Mouse (Mus musculus): Measurements from ENCODE around the gene H2-DMa. TPM values are rescaled to one million over a fixed set of nuclear protein-coding genes. Genes with fewer than 3 reads are reported as not detected.

Gene H2-DMa
- polyA plus RNA-seq, 1 experiment from 2014 or later: 9.5 TPM

DNA sequence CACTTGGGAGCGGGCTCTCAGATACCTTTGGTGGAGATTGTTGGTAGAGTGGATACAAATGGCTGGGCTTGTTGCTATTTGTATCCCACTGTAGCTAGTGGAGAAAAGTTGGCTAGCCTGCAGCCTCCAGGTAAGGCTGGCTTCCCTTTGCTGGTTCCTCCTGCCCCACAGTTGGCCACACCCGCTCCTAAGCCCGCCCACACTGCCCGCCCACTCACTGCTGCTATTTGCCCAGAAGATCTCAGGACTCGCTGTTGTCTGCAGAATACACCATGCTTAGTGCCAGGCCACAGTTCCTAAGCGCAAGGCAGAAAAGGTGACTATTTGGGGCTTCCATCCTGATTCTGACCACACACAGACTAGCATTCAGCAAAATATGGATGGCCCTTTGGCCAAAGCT lies 8.1 kb downstream of the H2-DMa start:
- Histone ChIP-seq H3K4me2 (no peak overlapping the region), H3K27ac (ENCODE audit: low read depth, low read length) (no peak overlapping the region), H3K9me3 (ENCODE audit: control insufficient read depth, low read length) (no peaks in the 10 kb centered on the region), H3K4me1 (ENCODE audit: control insufficient read depth, insufficient read depth, low read length) (peaks cover 18% of the 10 kb centered on the region), H3K9ac (ENCODE audit: low read length) (no peak overlapping the region), H3K36me3 (ENCODE audit: control insufficient read depth, insufficient read depth, low read length) (no peaks in the 10 kb centered on the region), H3K4me3 (ENCODE audit: low read depth, low read length) (no peak overlapping the region), H3K27me3 (ENCODE audit: control insufficient read depth, insufficient read depth, low read length) (no peaks in the 10 kb centered on the region)
- 27% methylated on average over 6 of the region's 6 CpGs for WGBS
- ATAC-seq (ENCODE audit: low FRiP score) (no peak), DNase-seq (ENCODE audit: low spot score, missing footprints) (peak; percentile 81)

DNA sequence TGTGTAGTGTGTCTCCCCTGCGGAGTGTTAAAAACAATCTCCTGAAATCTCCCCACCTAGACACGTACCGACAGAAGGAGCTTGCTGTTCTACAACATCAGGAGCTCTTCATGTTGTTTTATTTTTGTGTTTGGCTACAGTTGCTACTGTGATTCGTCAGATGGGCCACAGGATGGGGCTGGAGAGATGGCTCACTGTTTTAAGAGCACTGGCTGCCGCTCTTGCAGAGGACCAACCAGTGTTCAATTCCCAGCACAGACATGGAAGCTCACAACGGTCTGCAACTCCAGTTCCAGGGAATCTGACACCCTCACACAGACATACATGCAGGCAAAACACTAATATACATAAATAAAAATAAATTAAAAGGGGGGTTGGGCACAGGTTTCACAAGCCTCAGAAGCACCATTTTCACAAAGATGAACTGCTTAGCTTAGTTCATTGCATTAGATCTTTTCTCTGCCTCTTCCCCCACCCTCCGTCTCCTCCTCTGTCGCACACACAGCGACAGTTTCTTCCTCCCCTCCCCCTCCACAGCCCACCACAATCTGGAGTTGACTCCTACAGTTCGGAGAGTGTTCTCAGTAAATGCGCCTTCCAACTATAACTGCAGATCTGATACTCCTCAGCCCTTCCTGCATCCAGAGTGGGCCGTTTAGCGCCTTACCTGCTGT lies 9.1 kb downstream of the H2-DMa start:
- H3K27ac ChIP-seq (ENCODE audit: low read depth, low read length): no peak overlapping the region
- DNase-seq (ENCODE audit: low spot score, missing footprints): peak; percentile 80
- H3K36me3 ChIP-seq (ENCODE audit: control insufficient read depth, insufficient read depth, low read length): no peaks in the 10 kb centered on the region
- no peak overlapping the region for H3K9ac ChIP-seq (ENCODE audit: low read length)
- no peak overlapping the region; the same call in 1 of the 2 replicates for H3K4me3 ChIP-seq (ENCODE audit: low read depth, low read length)
- peaks cover 12% of the 10 kb centered on the region for H3K4me1 ChIP-seq (ENCODE audit: control insufficient read depth, insufficient read depth, low read length)
- ATAC-seq (ENCODE audit: low FRiP score): no peak
- H3K9me3 ChIP-seq (ENCODE audit: control insufficient read depth, low read length): no peaks in the 10 kb centered on the region
- H3K27me3 ChIP-seq (ENCODE audit: control insufficient read depth, insufficient read depth, low read length): no peaks in the 10 kb centered on the region
- H3K4me2 ChIP-seq: peak overlapping the region; percentile 8; the same call in 1 of the 2 replicates
- 21% methylated on average over 13 of the region's 13 CpGs for WGBS

DNA sequence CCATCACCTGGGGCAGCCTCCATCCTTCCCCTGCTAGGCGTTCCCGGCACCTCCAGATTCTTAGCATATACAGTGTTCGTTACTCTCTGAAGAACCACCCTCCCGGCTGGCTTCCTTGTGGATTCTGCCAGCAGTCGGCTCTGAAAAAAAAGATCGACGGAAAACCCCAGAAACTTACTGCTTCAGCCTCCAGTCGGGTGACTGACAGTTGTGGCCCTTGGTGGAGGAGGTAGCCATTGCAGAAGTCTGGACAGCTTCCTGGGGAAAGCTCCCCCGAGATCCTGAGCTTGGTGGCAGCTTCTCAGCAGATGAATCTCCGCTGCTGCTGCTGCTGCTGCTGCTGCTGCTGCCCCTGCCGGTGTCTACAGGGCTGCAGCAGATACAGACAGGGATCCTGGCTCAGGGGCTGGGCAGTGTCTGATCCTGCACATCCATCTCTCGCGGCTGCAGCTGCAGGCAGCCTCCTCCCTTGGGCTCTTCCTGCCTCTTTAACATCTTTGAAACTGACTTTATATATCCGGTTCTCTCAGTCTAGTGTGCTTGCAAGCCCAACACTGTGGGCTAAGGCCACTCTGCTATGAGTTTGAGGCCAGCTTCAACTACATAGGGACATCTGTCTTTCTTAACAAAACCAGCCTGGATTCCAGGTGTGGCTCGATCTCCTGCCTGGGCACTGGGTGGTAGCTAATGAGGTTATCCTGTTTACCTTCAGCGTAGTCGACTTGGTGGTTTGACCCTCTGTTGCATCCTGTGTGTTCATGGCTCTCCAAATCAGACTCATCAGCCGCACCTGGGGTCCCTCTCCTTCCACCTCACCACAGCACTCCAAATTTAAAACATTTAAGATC lies 9.8 kb downstream of the H2-DMa start:
- Histone ChIP-seq H3K9me3 (ENCODE audit: control insufficient read depth, low read length) (no peaks in the 10 kb centered on the region), H3K27ac (ENCODE audit: low read depth, low read length) (no peak overlapping the region), H3K36me3 (ENCODE audit: control insufficient read depth, insufficient read depth, low read length) (no peaks in the 10 kb centered on the region), H3K4me2 (peak overlapping the region; percentile 8; the same call in 1 of the 2 replicates), H3K27me3 (ENCODE audit: control insufficient read depth, insufficient read depth, low read length) (no peaks in the 10 kb centered on the region), H3K9ac (ENCODE audit: low read length) (peak overlapping the region; percentile 22; the same call in 1 of the 2 replicates), H3K4me1 (ENCODE audit: control insufficient read depth, insufficient read depth, low read length) (peaks cover 5% of the 10 kb centered on the region), H3K4me3 (ENCODE audit: low read depth, low read length) (no peak overlapping the region; the same call in 1 of the 2 replicates)
- WGBS: 22% methylated on average over 18 of the region's 18 CpGs
- DNase-seq (ENCODE audit: low spot score, missing footprints) (peak; percentile 85), ATAC-seq (ENCODE audit: low FRiP score) (no peak; the same call in 1 of the 2 replicates)

DNA sequence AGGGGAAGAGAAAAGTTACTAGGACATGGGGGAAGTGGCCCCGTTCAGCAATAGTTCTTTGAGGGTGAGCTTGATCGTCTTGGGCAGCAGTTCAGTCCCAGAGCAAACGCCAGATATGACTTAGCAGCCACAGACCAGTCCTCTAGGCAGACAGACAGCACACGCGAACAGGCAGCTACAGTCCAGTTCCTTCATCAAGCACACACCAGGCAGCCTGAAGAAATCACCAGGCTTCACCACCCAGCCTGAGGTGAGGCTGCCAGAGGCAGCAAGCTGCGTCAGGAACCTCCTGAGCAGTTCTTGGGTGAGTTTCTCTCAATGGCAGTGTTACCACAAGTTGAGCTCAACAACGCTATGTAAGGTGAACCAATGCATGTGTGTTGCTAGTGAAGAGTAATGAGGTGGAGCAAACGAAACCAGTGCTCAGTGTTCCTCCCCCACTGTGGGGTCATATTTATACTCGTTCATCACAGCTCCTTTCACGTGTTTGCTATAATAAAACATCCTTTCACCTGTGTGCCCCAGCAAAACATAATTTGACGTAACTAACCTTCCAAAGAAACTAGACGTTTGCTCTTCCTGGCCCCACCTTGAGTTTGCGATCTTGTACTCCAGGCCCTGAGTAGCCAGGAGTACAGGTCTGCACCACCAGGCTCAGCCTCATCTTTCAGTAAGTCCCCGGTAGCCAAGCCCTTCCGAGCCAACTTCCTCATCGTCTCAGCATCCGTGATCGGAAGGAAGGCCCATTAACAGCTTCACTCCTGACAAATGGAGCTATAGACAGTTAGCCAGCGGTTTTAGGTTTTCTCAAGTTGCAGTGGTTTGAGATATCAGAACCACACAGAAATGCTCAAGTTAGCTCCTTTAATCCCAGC lies 11.0 kb downstream of the H2-DMa start:
- Histone ChIP-seq H3K27me3 (ENCODE audit: control insufficient read depth, insufficient read depth, low read length) (no peaks in the 10 kb centered on the region), H3K4me2 (no peak overlapping the region), H3K4me3 (ENCODE audit: low read depth, low read length) (no peak overlapping the region), H3K36me3 (ENCODE audit: control insufficient read depth, insufficient read depth, low read length) (no peaks in the 10 kb centered on the region), H3K9me3 (ENCODE audit: control insufficient read depth, low read length) (no peaks in the 10 kb centered on the region), H3K9ac (ENCODE audit: low read length) (no peak overlapping the region), H3K27ac (ENCODE audit: low read depth, low read length) (no peak overlapping the region), H3K4me1 (ENCODE audit: control insufficient read depth, insufficient read depth, low read length) (peaks cover 5% of the 10 kb centered on the region)
- WGBS: 87% methylated on average over 19 of the region's 19 CpGs
- ATAC-seq (ENCODE audit: low FRiP score) (no peak), DNase-seq (ENCODE audit: low spot score, missing footprints) (peak; percentile 67)

DNA sequence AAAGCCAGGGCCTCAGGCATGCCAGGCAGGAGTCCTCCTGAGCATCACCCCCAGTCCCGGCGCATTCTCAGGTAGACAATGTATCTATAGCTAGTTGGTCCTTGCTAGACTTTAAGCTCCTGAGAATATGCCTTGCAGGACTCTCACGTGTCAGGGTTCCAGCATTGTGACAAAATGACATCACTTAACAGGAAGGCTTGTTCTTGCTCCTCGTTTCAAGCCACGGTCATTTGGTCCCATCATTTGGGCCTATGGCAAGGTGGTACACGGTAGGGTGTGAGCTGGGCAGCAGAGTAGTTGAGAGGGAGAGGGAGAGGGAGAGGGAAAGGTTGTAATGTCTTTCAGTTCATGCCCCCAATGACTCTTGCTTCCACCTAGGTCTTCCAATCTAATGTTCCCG lies 12.6 kb downstream of the H2-DMa start:
- WGBS: 71% methylated on average over 7 of the region's 7 CpGs
- peak; percentile 70 for DNase-seq (ENCODE audit: low spot score, missing footprints)
- no peak overlapping the region for H3K4me2 ChIP-seq

DNA sequence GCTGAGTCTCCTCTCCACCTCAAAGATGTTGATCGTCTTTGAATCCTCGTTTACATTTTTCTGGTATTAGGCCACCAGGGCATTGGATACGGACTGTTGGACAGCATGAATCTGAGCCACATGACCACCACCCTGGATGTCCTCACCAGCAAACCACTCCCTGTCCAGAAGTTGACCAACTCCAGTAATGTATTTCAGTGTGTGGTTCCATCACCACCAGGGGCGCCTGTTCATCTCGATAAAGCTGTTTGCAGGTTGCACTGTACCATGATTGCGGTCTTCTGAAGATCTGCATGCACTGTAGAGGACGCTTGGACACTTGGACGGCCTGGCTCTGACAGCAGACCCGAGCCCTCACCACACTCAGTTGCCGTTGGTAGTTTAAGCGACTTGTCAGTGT lies 13.9 kb downstream of the H2-DMa start:
- Histone ChIP-seq H3K4me3 (ENCODE audit: low read depth, low read length) (no peak overlapping the region), H3K4me2 (no peak overlapping the region), H3K36me3 (ENCODE audit: control insufficient read depth, insufficient read depth, low read length) (no peaks in the 10 kb centered on the region), H3K4me1 (ENCODE audit: control insufficient read depth, insufficient read depth, low read length) (peaks cover 4% of the 10 kb centered on the region), H3K27ac (ENCODE audit: low read depth, low read length) (no peak overlapping the region), H3K9ac (ENCODE audit: low read length) (no peak overlapping the region), H3K9me3 (ENCODE audit: control insufficient read depth, low read length) (no peaks in the 10 kb centered on the region), H3K27me3 (ENCODE audit: control insufficient read depth, insufficient read depth, low read length) (peaks cover 2% of the 10 kb centered on the region; the same call in 1 of the 2 replicates)
- WGBS: 81% methylated on average over 11 of the region's 11 CpGs
- ATAC-seq (ENCODE audit: low FRiP score) (no peak), DNase-seq (ENCODE audit: low spot score, missing footprints) (peak; percentile 75)

More for the DNA sequence above, 12.6 kb downstream of the H2-DMa start:
- no peaks in the 10 kb centered on the region for H3K27me3 ChIP-seq (ENCODE audit: control insufficient read depth, insufficient read depth, low read length)
- peaks cover 5% of the 10 kb centered on the region for H3K4me1 ChIP-seq (ENCODE audit: control insufficient read depth, insufficient read depth, low read length)
- no peak overlapping the region for H3K4me3 ChIP-seq (ENCODE audit: low read depth, low read length)
- no peak overlapping the region for H3K27ac ChIP-seq (ENCODE audit: low read depth, low read length)
- no peak overlapping the region for H3K9ac ChIP-seq (ENCODE audit: low read length)
- no peak for ATAC-seq (ENCODE audit: low FRiP score)
- H3K9me3 ChIP-seq (ENCODE audit: control insufficient read depth, low read length): no peaks in the 10 kb centered on the region
- no peaks in the 10 kb centered on the region for H3K36me3 ChIP-seq (ENCODE audit: control insufficient read depth, insufficient read depth, low read length)

DNA sequence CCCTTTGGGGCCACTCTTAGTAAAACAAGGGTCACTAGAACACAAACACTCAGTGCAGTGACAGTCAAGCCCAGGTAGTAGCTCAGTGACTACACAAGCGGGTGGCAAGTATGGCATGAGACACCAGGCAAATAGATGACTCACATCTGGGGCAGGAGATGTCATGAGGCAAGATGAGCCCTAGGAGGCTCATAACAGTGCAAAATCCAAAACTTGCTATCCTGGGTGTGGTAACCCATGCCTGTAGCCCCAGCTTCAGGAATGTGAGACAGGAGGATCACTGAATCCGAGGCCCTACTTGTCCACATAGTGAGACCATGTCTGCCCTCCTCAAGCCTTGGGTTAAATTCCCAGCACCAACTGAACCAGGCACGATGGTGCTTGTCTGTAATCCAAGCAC lies 15.1 kb downstream of the H2-DMa start:
- Histone ChIP-seq H3K27ac (ENCODE audit: low read depth, low read length) (no peak overlapping the region), H3K4me2 (no peak overlapping the region), H3K4me3 (ENCODE audit: low read depth, low read length) (no peak overlapping the region), H3K36me3 (ENCODE audit: control insufficient read depth, insufficient read depth, low read length) (no peaks in the 10 kb centered on the region), H3K27me3 (ENCODE audit: control insufficient read depth, insufficient read depth, low read length) (peaks cover 10% of the 10 kb centered on the region), H3K4me1 (ENCODE audit: control insufficient read depth, insufficient read depth, low read length) (peaks cover 2% of the 10 kb centered on the region; the same call in 1 of the 2 replicates), H3K9me3 (ENCODE audit: control insufficient read depth, low read length) (no peaks in the 10 kb centered on the region), H3K9ac (ENCODE audit: low read length) (no peak overlapping the region)
- 82% methylated on average over 3 of the region's 3 CpGs for WGBS
- DNase-seq (ENCODE audit: low spot score, missing footprints) (peak; percentile 69), ATAC-seq (ENCODE audit: low FRiP score) (no peak)

DNA sequence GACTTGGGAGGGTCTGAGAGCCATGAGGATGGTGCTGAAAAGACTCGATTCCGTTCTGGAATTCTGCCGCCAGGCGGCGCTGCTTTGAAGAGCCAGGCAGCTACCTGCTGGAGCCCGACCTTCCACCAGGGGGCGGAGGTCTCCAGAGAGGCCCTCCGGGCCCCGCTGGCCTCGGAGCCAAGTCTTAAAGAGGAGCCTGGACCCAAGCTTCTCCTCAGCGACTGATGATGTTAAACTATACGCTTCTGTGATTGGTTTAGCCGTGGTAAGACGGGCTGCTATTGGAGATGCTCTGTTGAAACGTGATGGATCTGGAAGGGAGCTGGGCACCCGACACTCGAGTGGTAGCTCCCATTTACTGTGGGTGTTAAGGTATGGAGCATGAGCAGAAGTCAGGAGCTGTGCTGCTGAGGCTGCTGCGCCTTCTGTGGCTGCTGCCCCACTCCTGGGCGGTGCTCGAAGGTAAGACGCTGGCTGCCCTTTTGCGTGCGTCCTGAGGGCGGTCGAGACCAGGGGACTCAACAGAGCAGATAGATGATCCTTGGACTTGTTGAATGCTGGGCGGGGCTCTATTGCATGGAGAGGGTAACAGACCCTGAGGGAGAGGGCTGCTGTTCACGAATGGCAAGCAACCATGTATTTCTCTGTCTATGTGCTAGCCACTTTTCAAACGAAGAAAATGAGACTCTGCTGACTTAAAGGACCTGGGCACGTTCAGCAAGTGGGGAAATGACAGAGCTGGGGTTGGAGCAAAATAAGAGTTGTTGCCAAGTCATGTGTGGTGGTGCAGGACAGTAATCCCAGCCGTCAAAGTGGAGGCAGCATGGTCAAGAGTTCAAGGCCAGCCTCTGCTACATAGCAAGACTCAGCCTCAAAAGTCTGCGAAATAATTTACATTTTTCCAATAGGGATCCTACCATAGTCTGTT lies 16.2 kb downstream of the H2-DMa start:
- no peak overlapping the region; the same call in 1 of the 2 replicates for H3K9ac ChIP-seq (ENCODE audit: low read length)
- 7% methylated on average over 31 of the region's 31 CpGs for WGBS
- H3K27me3 ChIP-seq (ENCODE audit: control insufficient read depth, insufficient read depth, low read length): peaks cover 20% of the 10 kb centered on the region
- no peaks in the 10 kb centered on the region for H3K36me3 ChIP-seq (ENCODE audit: control insufficient read depth, insufficient read depth, low read length)
- DNase-seq (ENCODE audit: low spot score, missing footprints) (peak; percentile 100), ATAC-seq (ENCODE audit: low FRiP score) (peak; percentile 97)
- H3K27ac ChIP-seq (ENCODE audit: low read depth, low read length): no peak overlapping the region
- H3K4me2 ChIP-seq: peak overlapping the region; percentile 64
- H3K4me3 ChIP-seq (ENCODE audit: low read depth, low read length): peak overlapping the region; percentile 33
- no peaks in the 10 kb centered on the region for H3K9me3 ChIP-seq (ENCODE audit: control insufficient read depth, low read length)
- peaks cover 3% of the 10 kb centered on the region; the same call in 1 of the 2 replicates for H3K4me1 ChIP-seq (ENCODE audit: control insufficient read depth, insufficient read depth, low read length)

Measured in midbrain, embryonic 11.5 days (tissue).